Mouse (Mus musculus) olfactory bulb, adult 2 months (tissue): ENCODE measurements at regions not wholly inside any gene's neighbourhood (a gene's known extent, or its start where the extent isn't known, plus 50 kb on each side); places are given as distances from the start of the nearest gene placed in this dataset.

Source experiments
- CTCF ChIP-seq: fragments of 200-500 bp; IDR thresholded peaks from 2 replicates; pipeline ENCODE4 v1.5.1; 2012; ENCODE audit warnings: low read depth, mild to moderate bottlenecking, low read length, moderate library complexity; ENCODE audit not compliant: insufficient read depth
- POLR2A ChIP-seq: fragments of 200-500 bp; IDR thresholded peaks from 2 replicates; pipeline ENCODE4 v1.6.1; 2012; ENCODE audit warnings: mild to moderate bottlenecking, low read depth, low read length, moderate library complexity; ENCODE audit not compliant: insufficient read depth

DNA sequence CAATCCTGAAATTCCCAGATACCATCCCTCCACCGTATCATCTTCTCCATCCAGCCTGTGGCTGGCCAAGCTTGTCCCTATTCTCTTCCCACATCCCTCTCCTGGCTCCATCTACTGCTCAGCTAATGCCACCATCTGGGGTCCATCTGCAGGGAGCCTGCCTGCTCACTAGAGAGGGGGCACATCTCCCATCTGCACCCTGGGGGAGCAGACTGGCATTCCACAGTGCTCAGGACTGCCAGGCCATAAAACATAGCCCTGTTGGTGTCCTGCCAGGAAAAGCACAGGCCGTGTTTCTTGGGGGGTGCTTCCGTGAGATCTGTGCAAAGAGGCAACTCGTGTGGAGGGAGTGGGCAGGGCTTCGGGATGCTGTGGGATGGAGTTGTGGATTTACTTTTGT is 197.9 kb upstream of the Csf3r start:
- TF ChIP-seq CTCF (no peak), POLR2A (no peak)
